Mouse (Mus musculus) right cerebral cortex, postnatal 25 days (tissue): Measurements from ENCODE around the gene Xpnpep3.

Source experiments
- DNase-seq: peaks from one replicate; pipeline ENCODE4 v3.0.0; 2022

Gene Xpnpep3

GRCm38 (mm10) chr15:81482966-81483365 lies 83.0 kb downstream of the Xpnpep3 start:
- no peak for DNase-seq

GRCm38 (mm10) chr15:81483691-81484090 lies 83.8 kb downstream of the Xpnpep3 start:
- no peak for DNase-seq

- DNase-seq, result no peak
Measured at GRCm38 (mm10) chr15:81485483-81485882, 85.5 kb downstream of the Xpnpep3 start.

- DNase-seq, result no peak
Measured at GRCm38 (mm10) chr15:81503466-81503865, 103.5 kb downstream of the Xpnpep3 start.

GRCm38 (mm10) chr15:81503995-81504394 lies 104.1 kb downstream of the Xpnpep3 start:
- DNase-seq, result no peak
